Mouse (Mus musculus) kidney, postnatal 14 days (tissue): ENCODE data around the gene Kcnma1.

ENCODE experiments used
- DNase-seq: peaks from one replicate; pipeline ENCODE4 v3.0.0; 2022; ENCODE audit warnings: mixed read lengths

The Kcnma1 gene

DNA sequence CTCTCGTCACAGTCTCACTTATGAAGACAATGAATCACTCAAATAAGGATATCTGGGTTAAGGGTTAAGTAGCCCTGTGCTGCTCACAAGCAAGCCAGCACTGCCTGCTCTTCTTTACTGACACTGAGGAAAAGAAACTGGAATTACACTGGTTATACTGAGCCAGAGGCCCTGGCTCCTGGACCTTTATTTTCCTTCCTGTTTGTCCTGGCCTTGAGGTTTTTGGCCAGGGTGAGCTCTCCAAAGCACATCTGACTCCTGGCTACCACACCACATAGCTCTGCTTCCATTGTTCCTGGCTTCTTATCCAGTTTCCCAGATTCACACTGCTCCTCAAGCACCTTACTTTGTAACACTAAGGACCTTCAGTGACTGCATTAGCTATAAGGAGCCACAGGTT, 242.5 kb downstream of the Kcnma1 start:
- no peak for DNase-seq

DNA sequence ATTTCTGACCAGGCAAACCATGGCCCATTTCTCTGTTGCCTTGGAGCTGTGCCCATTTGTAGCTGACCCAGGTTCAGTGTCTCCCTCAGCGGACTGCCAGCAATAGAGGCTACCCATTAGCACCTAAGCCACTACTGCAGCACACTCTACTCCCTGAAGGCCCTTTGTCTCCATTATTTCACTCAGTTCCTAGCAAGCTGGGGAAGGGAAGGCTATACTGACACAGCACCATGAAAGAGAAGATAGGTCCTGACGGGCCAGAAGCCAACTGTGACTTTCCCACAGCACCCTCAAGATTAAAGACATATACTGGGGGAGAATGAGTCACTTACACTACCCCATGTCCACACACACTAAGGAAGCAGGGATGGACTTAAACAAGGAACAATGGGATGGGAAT, 251.8 kb downstream of the Kcnma1 start:
- DNase-seq: no peak

DNA sequence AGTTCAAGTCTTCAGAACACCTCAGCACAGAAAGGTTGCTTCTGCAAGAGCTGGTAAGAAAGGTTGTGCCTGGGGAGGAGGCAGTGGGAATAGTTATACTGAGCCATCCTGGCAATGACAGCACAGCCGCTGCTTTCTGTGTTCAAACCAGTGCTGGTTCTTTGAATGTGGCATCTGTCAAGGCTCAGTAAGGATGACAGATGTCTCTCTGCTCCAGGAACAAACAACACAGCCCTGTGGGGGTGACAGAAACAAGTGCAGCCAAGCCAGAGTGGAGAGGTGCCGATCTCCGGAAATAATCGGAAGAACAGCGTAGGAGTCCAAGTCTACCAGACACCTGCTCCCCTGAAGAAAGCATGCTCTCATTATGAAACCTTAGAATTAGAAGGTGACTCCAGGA, 254.7 kb downstream of the Kcnma1 start:
- DNase-seq: no peak

DNA sequence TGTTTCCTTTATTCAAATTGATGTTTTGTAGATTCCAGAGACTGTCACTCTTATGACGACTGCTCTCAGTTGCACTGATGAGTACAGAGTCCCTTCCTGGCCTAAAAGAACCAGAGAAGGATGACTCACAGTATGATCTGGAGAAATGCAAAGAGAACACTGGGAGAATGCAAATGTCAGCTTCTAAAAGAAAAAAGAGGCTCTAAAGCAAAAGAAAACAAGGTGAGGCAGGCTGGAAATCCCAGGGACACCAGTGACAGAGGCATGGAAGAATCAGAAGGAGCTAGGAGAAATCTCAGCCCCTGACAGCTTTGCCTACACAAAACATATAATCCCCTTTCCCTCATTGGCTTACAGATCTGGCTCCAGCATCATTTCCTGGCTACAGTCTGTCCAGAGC, 255.9 kb downstream of the Kcnma1 start:
- no peak for DNase-seq

DNA sequence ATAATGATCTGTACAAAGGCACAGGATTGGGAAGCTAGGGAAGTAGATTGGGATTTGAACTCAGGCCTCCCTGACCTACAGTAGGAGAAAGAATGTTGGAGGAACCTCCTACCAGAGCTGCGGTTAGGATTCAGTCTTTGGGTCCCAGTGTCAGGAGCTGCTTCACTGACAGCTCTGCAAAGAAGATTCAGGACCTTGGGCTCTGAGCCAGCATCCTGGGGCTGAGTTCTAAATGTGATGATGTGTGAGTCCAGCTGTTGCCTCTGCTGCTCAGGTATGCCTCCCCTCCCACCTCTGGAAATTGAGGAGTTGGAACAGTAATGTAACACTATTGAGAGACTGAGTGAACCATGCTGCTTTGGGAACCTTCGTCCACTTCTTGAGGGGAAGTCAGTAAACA, 266.3 kb downstream of the Kcnma1 start:
- DNase-seq: no peak

DNA sequence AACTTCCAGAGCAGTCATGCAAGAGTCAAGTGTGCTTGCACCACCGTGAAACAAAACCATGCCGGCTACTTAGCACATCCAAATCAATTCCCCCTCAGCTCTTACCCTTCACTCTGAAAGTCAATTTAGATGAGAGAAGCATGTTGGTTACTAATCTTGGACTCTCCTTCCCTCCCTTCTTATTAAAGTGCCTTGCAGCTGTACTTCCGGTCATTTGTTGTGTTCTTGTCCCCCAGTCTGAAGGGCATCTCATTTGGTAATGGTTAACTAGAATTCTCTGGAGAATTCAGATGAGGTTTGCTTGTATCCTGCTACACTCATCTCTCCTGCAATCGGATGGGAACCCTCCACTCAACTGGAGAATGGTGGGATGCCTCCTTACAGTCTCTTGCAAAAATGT, 267.3 kb downstream of the Kcnma1 start:
- DNase-seq: peak; percentile 37

DNA sequence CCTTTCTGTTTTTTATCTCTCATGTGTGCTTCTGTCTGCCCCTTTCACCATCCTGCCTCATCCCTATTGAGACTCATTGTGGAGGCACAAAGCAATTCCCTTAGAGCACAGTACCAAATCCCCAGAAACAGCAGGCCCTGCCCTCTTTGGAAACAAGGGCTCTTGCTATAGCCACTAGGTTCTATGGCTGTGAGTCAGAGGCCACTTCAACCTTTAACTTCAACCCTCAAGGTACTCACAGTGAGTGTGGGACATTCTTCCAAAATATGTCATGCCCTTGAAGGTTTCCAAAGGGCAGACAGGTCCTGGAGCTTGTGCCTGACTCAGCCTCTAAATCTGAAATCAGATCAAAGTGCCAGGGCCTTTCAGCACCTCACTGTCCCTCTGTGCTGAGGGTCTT, 272.8 kb downstream of the Kcnma1 start:
- DNase-seq: no peak

DNA sequence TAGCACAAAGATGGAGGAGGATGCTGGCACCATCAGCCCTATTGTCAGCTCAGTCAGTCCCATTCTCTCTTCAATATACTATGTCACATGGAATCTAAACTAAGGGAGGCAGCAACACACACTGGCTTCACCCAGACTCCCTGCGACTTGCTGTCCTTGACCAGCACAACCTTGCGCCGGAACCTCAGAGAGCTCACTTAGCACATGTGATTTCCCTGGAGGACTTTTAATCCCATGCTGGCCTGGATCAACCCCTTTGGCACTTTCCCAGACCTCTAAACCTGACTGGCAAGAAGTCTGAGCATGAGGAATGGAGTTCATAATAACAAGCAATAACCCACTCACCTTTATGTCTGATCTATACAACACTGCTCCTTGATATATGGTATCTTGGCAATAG, 280.1 kb downstream of the Kcnma1 start:
- DNase-seq: no peak

DNA sequence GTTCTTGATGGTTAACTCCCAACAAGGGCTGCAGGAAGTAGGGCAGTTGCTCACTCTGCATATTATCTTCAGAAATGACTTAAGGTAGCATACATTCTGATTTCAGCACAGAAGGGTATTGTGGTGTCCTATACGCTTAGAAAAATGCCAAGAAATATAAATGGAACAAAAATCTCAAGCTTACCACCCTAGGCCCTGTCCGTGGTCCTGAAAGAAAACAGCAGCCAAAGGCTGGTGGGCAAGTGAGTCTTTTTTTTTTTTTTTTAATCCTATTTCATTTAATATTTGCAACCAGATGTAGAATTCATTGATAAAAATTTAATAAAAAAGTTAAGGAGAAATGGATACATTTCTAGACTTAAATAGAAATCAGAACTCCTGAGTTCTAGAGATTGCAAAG, 284.9 kb downstream of the Kcnma1 start:
- DNase-seq: no peak

DNA sequence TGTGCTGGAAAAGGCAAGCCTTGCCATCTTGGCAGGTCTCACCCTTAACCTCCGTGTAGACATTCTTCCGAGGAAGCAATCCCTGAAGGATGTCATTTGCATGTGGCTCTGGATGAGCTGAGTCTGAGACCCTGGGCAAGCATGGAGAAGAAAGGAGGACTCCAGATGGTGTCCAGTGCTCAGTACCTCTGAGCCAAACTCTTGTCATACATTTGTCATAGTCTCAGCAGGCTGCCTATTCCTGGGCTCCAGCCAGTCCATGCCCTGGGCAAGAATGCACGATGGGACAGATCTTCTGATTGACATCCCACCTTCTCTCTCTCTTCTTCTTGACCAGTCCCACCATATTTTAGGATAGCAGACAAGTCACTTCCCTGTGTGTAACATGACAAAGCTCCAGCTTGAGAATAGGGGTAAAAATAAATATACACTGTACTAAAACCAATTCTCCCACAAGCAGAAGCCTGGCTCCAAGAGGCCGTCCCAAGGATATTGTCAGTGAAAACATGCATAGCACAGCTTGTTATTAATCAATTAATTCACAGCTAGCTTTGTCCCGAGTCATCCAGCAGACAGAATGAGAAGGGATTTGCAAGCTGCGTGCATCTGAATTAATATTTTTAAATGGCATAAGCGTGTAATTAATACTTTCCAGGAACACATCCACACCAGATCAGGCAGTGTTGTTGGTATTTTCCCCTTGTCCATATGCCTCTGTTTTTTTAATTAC, 290.4 kb downstream of the Kcnma1 start:
- no peak for DNase-seq

DNA sequence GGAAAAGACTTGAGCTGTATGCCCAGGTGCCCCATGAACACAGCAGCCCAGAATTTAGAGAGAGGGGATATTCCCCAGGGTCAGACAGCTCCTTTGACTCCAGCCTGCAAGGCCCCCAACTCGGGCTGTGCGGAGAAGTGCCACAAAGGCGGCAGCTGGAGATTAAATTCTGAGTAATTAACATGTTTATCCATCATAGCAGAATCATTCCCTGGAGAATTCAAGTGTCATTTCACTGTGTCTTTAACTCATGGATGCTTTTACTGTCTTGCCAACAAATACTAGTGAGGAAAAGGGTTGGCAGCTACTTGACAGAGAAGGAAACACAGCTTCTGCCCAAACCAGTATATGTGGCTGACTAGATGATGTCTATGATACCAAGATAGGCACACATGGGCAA, 295.0 kb downstream of the Kcnma1 start:
- no peak for DNase-seq

DNA sequence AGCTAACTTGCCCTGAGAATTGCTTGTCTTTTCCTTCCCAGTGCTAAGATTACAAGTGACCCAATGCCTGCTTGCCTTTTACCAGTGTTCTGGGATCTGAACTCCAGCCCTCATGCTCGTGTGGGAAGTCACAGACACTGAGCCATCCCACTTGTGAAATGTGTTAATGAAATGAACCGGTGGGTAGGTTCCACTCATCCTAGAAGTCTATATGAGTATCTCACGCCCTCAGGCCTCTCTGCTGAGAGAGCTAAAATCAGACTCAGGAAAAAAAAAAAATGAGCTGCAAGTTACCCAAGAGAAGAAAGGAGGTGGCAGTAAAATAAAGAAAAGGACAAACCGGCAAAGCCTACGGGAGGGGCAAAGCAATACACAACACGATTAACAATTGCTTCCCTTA, 295.6 kb downstream of the Kcnma1 start:
- no peak for DNase-seq

DNA sequence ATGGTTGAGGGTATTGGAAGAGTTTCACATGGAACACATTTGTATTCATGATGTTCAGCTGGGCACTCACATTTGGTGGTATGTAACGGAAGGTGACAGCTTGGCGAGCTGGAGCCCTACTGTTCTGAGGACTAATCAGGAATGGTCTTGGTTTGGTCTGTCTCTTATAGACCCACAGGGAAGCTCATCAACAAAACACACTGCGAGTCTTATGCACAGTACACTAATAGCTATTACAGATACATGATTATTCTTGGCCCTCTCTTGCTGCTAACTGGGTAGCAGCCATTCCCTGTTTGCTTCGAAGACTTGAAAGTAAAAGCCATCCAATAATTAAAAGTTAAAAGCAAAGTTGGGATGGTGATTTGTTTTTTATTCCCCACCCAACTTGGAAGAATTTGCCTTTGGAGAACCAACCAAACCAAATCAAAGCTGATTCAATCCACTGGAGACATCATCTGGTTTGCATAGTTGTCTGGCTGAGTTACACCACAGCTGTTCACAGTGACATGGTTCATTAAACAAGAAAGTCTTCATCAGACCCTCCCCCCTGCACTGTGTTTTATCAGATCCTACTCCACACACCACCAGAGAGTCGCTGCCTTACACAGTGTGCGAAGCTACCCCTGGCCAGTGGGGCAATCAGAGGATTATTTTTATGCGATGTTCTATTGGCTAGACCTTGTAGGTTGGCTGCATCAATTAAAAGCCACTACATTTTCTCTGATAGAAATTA, 299.7 kb downstream of the Kcnma1 start:
- DNase-seq: no peak

DNA sequence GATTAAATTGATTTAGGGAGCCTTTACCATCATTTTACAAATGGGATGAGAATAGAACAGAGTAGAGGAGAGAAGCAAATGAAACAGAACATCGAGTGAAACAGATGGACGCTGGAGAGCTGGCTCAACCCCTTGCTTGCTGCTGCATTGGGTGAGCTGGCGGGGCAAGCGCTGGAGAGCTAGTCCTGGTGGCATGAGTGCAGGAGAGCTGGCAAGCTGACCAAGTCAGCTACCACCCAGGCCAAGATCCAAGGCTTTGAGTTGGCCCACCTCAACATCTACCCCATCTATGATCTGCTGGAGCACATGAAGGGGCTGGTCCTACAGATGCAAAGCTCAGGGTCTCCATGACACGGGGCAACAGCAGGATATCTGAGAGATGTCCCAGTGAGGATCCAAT, 301.4 kb downstream of the Kcnma1 start:
- DNase-seq: no peak

DNA sequence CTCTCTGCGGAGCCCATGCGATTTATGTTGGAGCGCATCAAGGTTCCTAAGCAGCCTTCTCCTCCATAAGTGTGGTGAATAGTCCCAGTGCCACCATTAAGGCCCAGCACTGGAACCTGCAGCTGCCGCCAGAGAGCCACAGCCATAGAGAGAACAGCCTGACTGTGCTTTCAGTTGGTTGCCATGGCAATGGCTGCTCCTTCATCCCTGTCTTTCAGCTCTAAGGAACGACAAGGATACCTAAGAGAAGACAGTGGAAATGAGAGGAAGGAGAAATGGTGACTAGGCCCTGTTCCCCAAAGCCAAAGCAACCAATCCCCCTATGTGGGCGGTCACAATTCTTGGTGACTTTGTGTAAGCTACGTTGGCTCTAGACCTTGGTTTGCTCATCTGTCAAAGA, 303.3 kb downstream of the Kcnma1 start:
- no peak for DNase-seq

DNA sequence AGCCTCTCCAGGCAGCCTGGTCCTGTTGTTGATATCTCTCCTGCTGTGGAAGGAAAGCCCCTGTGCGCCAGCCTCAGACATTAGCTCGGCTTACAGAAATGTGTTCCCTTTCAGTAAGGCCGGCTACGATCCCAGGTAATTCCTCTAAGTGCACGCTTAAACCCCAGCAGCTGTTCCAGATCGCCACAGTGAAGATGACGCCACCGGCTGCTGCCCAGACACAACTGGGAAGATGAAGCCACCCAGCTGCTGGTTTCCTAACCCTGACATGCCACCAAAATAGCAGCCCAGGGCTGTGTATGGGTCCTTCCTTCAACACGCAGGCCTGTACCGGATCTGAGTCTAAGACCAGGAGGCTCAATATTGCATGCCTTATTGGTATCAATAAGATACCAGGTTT, 307.5 kb downstream of the Kcnma1 start:
- peak; percentile 9 for DNase-seq

DNA sequence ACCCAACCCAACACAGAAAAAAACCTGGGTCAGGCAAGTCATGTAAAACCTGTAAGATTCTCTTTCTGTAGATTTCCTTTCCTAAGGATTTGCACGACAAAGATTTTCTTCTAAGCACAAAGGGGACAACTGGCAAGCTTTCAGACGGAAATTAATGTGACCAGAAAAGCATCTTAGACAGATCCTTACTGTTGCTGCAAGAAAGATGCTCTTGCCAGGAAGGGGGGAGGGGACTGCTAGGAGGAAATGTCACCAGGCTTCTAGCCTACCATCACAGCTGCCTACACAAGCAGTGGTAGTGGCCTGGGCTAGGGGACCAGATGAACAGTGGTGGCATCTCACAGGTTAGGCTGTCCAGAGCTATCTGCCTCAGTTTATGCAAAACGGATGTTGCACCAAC, 308.6 kb downstream of the Kcnma1 start:
- DNase-seq: peak; percentile 21

DNA sequence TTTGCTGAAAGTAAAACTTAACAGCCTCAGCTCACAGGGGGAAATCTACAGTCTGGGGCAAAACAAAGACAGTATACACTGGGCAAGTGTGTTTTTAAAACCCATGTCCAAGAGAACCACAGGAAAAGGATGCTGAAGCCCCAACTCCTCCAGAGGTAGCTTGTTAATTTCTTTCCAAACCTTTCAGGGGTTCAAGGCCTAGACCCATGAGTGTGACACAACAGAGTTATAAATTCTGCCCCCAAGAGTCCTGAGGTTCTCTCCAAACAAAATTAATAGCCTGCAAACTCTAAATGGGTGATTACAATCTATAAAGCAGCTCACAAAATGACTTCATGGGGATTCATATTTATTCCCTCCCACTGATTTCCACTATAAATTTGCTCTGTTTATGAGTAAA, 310.0 kb downstream of the Kcnma1 start:
- DNase-seq: no peak

DNA sequence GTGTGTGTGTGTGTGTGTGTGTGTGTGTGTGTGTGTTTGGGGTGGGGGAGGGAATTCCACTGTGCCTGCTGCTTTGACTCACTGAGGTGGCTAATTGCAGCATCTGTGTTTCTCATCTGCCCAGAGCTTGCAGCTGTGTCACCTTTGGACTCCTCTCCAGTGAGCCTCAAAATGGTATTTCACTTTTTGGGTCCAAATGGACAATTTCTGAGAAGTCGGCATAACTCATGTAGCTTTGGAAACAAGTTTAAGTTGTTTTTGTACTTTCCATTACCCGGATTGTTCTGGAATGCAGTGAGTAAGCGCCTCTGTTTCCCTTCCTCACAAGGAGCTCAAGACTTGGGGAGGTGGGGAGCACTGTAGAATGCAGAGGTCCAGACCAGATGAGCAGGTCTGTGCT, 317.9 kb downstream of the Kcnma1 start:
- DNase-seq: no peak

DNA sequence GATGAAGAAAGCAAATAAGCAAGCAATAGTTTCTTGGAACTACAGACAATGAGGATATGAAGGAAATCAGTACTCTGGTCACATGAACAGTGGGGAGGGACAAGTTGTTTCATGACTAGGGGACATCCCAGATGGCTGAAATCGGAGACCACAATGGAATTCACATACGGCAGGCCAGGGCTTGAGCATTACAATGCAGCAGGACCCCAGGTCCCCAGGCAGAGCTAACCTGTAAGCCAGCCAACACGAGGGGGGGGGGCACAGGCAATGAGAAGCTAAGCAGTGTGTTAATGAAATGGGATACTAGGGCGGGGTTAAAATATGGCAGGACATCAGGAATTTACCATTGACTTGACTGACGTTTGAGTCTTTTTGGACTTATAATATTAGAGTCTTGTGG, 324.6 kb downstream of the Kcnma1 start:
- no peak for DNase-seq

DNA sequence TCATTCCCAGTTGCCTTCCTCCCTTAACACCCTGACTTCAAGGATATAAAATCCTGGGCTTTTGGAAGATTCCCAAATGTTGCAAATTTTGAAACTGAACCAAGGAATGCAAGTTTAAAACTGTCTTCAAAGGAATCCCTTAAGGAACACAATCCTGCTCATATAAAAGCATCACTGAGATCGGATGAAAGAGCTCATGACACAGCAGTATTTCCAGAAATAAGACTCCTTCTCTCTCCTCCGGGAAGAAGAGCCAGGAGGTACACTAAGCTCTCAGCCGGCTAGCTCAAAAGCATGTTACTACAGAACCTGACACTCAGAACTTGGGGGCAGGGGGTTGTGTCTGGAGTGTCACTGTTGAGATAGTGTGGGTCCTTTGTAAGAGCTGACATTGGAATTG, 325.8 kb downstream of the Kcnma1 start:
- DNase-seq: no peak

DNA sequence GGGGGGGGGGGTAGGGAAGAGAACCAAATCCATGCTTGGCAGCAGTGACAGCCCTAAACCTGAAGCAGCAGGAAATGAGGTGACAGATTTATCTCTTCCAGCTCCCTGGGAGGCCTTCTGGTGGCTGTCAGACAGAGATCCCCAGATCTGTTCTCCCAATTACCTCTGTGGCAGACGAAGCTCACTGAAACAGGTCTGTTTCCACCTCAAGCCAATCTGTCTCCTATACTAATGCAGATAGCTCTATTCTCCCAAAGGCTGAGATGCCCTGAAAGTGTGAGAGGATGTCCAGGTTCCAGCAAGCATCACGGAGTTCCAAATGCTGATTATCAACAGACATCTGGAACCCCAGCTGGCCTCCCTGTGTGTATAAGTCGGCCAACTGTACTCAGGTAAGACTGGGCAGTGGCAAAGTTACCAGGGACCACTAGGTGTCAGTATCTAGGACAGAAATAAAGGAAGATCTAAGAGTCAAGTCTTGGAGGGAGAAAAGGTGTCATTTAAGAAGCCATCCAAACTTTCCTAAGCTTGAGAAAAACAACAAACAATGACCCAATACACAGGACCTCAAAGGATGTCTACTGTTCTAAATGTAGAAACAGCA, 329.7 kb downstream of the Kcnma1 start:
- peak; percentile 11 for DNase-seq

DNA sequence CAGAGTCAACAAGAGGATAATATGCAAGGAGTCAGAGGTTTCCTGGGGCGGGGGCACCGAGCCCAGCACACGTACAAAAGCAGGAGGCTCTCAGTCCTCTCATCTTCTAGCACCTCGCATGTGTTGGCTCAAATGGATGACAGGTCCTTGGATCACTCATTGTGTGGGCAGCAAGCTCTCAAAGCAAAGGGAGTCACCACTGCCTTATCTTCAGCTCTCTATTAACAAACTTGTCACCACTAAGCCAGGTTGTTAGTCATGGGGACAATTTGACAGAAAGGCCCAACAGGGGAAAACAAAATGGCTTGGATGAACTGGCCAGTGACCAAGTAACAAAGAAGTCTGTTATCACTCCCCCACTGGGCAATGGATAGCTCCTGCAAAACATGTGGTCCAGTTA, 331.5 kb downstream of the Kcnma1 start:
- DNase-seq: no peak

DNA sequence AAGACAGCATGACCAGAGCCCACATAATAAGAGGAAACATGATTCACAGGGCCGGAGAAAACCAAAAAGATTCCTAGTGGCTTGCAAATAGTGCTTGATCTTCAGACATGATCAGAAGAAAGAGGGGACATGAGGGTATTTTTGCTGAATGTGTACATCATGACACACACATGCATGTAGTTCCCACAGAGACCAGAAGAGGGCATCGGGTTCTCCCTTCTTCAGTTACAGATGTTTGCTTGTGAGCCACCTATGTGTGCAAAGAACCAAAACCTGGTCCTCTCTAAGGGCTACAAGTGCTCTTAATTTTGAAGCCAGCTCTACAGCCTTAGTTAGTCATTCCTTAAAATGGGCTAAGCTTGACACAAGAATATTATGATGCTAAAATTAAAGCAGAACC, 334.9 kb downstream of the Kcnma1 start:
- peak; percentile 6 for DNase-seq
